Mouse (Mus musculus): ENCODE measurements around the gene Dhfr. TPM values are rescaled to one million over a fixed set of nuclear protein-coding genes. Genes with fewer than 3 reads are reported as not detected.

Dhfr gene
- polyA plus RNA-seq, 1 experiment from 2014 or later: 5.5 TPM

DNA sequence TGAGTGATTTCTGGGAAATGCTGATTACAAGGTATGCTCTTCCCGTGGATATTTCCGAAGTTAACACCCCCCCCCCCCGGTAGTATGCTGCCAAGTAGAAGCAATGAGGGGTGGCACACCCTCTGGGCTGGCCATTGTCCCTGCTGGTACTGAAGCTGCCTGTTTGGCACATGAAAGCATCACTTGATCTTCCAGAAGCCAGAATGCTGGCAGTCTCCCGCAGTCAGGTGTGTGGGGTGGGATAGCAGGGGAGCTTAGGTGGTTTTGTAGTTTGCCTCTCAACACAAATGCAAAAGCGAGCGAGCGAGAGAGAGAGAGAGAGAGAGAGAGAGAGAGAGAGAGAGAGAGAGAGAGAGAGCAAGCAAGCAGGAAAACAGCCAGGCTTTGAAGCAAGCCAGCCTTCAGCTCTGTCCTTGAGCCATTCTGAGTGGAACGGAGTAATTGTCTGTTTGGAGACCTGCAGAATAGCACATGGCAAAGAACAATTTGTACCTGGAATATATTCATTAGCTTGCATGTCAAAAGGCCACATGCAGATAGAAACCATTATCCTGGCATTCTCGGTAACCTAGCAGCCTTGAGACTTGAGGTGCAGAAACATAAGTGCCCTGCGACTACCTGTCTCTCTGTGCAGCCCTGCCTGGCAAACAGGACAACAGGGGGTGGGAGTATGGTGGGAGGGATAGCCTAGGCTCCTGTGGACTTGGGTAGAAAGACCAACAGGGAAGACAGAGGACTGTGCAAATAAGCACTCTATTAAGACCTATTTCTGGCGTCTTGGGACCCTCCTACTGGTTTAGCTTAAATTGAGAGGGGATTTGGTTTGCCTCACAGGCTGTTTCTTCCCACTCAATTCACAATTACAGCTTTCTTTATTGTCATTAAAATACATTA, 44.2 kb downstream of the Dhfr start:
- 74% methylated on average over 11 of the region's 11 CpGs for WGBS
- Histone ChIP-seq H3K4me3 (ENCODE audit: low read depth, low read length) (no peak overlapping the region), H3K36me3 (ENCODE audit: control insufficient read depth, insufficient read depth, low read length) (no peaks in the 10 kb centered on the region), H3K4me1 (replicated peaks; ENCODE audit: control insufficient read depth, insufficient read depth) (no peaks in the 10 kb centered on the region), H3K9me3 (ENCODE audit: control insufficient read depth, low read length) (no peaks in the 10 kb centered on the region), H3K27me3 (ENCODE audit: control insufficient read depth, insufficient read depth, low read length) (no peaks in the 10 kb centered on the region), H3K9ac (ENCODE audit: low read length) (no peak overlapping the region), H3K4me2 (replicated peaks; ENCODE audit: low read depth) (no peak overlapping the region), H3K27ac (replicated peaks) (no peak overlapping the region)
- ATAC-seq (ENCODE audit: low FRiP score, low TSS enrichment) (no peak), DNase-seq (ENCODE audit: low spot score) (no peak)
- TF ChIP-seq EP300 (optimal IDR thresholded peaks at IDR 0.05): no peak
- TF ChIP-seq CTCF (IDR thresholded peaks at IDR 0.05; ENCODE audit: low read depth): no peak

DNA sequence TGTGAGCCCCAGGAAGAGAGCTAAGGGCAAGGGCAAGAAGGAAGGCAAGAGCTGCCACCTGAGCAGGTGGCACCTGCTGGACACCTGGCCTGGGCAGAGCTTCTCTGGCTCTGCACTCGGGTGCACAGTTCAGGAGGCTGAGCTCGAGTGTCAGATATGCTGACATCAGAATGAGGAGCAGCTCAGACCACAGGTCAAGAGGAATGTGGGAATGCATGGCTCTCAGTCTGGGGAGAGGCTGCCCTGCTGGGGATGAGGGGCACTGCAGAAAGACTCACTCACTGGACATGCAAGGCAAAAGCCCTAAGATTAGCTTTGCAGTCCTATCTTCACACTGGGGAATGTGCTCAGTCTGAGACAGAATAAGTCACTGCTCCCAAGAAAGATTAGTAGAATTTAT, 47.5 kb downstream of the Dhfr start:
- TF ChIP-seq CTCF (IDR thresholded peaks at IDR 0.05; ENCODE audit: low read depth): no peak
- TF ChIP-seq EP300 (optimal IDR thresholded peaks at IDR 0.05): no peak
- H3K9ac ChIP-seq (ENCODE audit: low read length): no peak overlapping the region
- WGBS: 53% methylated on average over 2 of the region's 2 CpGs
- no peaks in the 10 kb centered on the region for H3K27me3 ChIP-seq (ENCODE audit: control insufficient read depth, insufficient read depth, low read length)
- DNase-seq (ENCODE audit: low spot score) (no peak), ATAC-seq (ENCODE audit: low FRiP score, low TSS enrichment) (no peak)
- H3K36me3 ChIP-seq (ENCODE audit: control insufficient read depth, insufficient read depth, low read length): no peaks in the 10 kb centered on the region
- H3K4me2 ChIP-seq (replicated peaks; ENCODE audit: low read depth): no peak overlapping the region
- no peak overlapping the region for H3K27ac ChIP-seq (replicated peaks)
- H3K4me1 ChIP-seq (replicated peaks; ENCODE audit: control insufficient read depth, insufficient read depth): no peaks in the 10 kb centered on the region
- H3K4me3 ChIP-seq (ENCODE audit: low read depth, low read length): no peak overlapping the region
- no peaks in the 10 kb centered on the region for H3K9me3 ChIP-seq (ENCODE audit: control insufficient read depth, low read length)

DNA sequence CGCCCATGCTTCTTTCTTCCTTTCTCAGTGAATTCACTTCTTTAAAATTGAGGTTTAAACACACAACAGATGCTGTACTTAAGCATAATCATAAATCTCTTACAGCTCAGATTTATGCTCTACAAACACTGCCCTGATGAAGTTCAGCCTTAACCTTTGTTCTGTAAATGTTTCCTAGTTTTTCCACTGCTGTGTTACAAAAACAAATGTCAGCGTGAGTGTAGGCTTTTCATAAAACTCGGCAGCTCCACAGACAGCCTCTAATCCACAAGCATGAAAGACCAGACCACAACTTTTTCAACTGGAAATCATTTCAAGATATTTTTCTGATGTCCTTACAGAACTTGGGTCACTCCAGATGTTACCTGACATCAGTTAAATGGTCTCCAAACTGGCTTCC, 49.0 kb downstream of the Dhfr start:
- no peak for ATAC-seq (ENCODE audit: low FRiP score, low TSS enrichment)
- no peak for DNase-seq (ENCODE audit: low spot score)
- Histone ChIP-seq H3K9me3 (ENCODE audit: control insufficient read depth, low read length) (no peaks in the 10 kb centered on the region), H3K4me3 (ENCODE audit: low read depth, low read length) (no peak overlapping the region), H3K36me3 (ENCODE audit: control insufficient read depth, insufficient read depth, low read length) (no peaks in the 10 kb centered on the region), H3K9ac (ENCODE audit: low read length) (no peak overlapping the region), H3K27ac (replicated peaks) (no peak overlapping the region), H3K4me1 (replicated peaks; ENCODE audit: control insufficient read depth, insufficient read depth) (no peaks in the 10 kb centered on the region), H3K4me2 (replicated peaks; ENCODE audit: low read depth) (no peak overlapping the region), H3K27me3 (ENCODE audit: control insufficient read depth, insufficient read depth, low read length) (no peaks in the 10 kb centered on the region)
- WGBS: 66% methylated on average over 3 of the region's 3 CpGs
- TF ChIP-seq CTCF (IDR thresholded peaks at IDR 0.05; ENCODE audit: low read depth): no peak
- no peak for TF ChIP-seq EP300 (optimal IDR thresholded peaks at IDR 0.05)

DNA sequence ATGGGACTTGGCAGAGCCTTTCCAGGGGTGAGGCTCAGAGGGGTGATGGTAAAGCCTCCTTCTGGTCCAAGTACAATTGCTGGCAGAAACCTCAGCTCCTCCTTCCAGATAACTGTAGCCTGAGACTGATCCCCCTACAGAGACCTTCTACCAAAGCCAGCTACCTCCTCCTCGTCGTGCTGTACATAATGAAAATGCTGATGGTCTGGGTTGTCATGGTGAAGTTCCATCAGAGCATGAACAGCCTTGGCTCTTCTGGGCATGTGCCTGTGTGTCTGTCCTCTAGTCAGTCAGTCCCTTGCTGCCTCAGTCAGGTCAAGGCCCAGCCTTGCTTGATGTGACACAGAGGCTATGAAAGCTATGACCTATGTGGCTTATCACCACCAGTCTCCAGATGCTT, 56.0 kb downstream of the Dhfr start:
- Histone ChIP-seq H3K4me2 (replicated peaks; ENCODE audit: low read depth) (no peak overlapping the region), H3K36me3 (ENCODE audit: control insufficient read depth, insufficient read depth, low read length) (no peaks in the 10 kb centered on the region), H3K27me3 (ENCODE audit: control insufficient read depth, insufficient read depth, low read length) (no peaks in the 10 kb centered on the region), H3K27ac (replicated peaks) (no peak overlapping the region), H3K9ac (ENCODE audit: low read length) (no peak overlapping the region), H3K9me3 (ENCODE audit: control insufficient read depth, low read length) (no peaks in the 10 kb centered on the region), H3K4me3 (ENCODE audit: low read depth, low read length) (no peak overlapping the region), H3K4me1 (replicated peaks; ENCODE audit: control insufficient read depth, insufficient read depth) (no peaks in the 10 kb centered on the region)
- WGBS: 68% methylated on average over 2 of the region's 2 CpGs
- no peak for TF ChIP-seq EP300 (optimal IDR thresholded peaks at IDR 0.05)
- no peak for TF ChIP-seq CTCF (IDR thresholded peaks at IDR 0.05; ENCODE audit: low read depth)
- DNase-seq (ENCODE audit: low spot score): no peak
- ATAC-seq (ENCODE audit: low FRiP score, low TSS enrichment): no peak

DNA sequence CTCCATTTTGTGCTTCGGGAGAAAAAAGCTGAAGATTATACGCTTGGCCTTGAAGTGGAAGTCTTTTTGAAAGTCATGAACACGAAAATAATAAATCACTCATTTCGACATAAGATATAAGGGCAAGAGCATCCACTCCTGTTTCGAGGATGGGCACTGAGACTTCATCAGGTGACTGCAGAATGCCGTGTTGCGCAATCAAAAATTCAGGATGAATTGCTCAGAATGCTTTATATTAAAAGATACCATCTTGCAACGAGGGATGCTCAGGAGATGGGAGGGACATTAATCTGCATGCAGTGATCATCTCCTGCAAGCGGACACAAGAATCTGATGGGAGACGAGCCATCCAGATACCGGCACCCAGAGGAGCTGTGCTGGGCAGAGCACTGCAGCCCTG, 65.1 kb downstream of the Dhfr start:
- ATAC-seq (ENCODE audit: low FRiP score, low TSS enrichment) (no peak), DNase-seq (ENCODE audit: low spot score) (no peak)
- Histone ChIP-seq H3K27ac (replicated peaks) (no peak overlapping the region), H3K27me3 (ENCODE audit: control insufficient read depth, insufficient read depth, low read length) (no peaks in the 10 kb centered on the region), H3K9me3 (ENCODE audit: control insufficient read depth, low read length) (no peaks in the 10 kb centered on the region), H3K4me2 (replicated peaks; ENCODE audit: low read depth) (no peak overlapping the region), H3K4me1 (replicated peaks; ENCODE audit: control insufficient read depth, insufficient read depth) (no peaks in the 10 kb centered on the region), H3K9ac (ENCODE audit: low read length) (no peak overlapping the region), H3K36me3 (ENCODE audit: control insufficient read depth, insufficient read depth, low read length) (no peaks in the 10 kb centered on the region), H3K4me3 (ENCODE audit: low read depth, low read length) (no peak overlapping the region)
- 85% methylated on average over 11 of the region's 11 CpGs for WGBS
- TF ChIP-seq EP300 (optimal IDR thresholded peaks at IDR 0.05) (no peak), CTCF (IDR thresholded peaks at IDR 0.05; ENCODE audit: low read depth) (no peak)

DNA sequence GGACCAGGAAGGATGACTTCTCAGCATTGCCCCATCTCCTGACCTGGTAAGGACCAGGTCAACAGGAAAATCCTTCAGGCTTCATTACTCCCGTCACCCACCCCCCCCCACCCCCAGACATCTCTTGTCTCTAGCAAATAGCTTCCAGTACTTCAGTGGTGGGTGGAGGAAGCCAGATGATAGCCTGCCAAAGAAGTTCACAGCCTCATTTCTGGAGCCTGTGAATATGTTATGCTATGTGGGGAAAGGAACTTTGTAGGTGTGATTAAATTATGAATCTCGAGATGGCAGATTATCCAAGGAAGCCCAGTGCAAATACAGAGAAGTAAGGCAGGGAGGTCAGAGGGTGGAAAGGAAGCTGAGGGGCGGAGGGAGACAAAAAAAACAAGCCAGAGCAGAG, 69.2 kb downstream of the Dhfr start:
- 41% methylated on average over 3 of the region's 3 CpGs for WGBS
- Histone ChIP-seq H3K4me3 (ENCODE audit: low read depth, low read length) (no peak overlapping the region), H3K9ac (ENCODE audit: low read length) (no peak overlapping the region), H3K9me3 (ENCODE audit: control insufficient read depth, low read length) (no peaks in the 10 kb centered on the region), H3K27ac (replicated peaks) (no peak overlapping the region), H3K4me1 (replicated peaks; ENCODE audit: control insufficient read depth, insufficient read depth) (no peaks in the 10 kb centered on the region; the same call in 1 of the 2 replicates), H3K27me3 (ENCODE audit: control insufficient read depth, insufficient read depth, low read length) (peaks cover 15% of the 10 kb centered on the region; the same call in 1 of the 2 replicates), H3K4me2 (replicated peaks; ENCODE audit: low read depth) (no peak overlapping the region), H3K36me3 (ENCODE audit: control insufficient read depth, insufficient read depth, low read length) (no peaks in the 10 kb centered on the region)
- ATAC-seq (ENCODE audit: low FRiP score, low TSS enrichment): no peak
- DNase-seq (ENCODE audit: low spot score): no peak
- no peak for TF ChIP-seq EP300 (optimal IDR thresholded peaks at IDR 0.05)
- no peak for TF ChIP-seq CTCF (IDR thresholded peaks at IDR 0.05; ENCODE audit: low read depth)

Measured in stomach, postnatal 0 days (tissue).